Mouse (Mus musculus) kidney, adult 2 months (tissue): ENCODE results near the gene Gm27021. TPM values are rescaled to one million over a fixed set of nuclear protein-coding genes. Genes with fewer than 3 reads are reported as not detected.

Experiments
- DNase-seq: peaks from one replicate; pipeline ENCODE4 v3.0.0; 2021
- H3K27ac ChIP-seq: fragments of 200-500 bp; 2 replicates; pipeline ENCODE4 v1.5.1; 2012; ENCODE audit warnings: low read depth, low read length, control low read depth, inconsistent platforms; ENCODE audit not compliant: insufficient read depth
- H3K27me3 ChIP-seq: fragments of 200-500 bp; replicated peaks from 2 replicates; pipeline ENCODE4 v1.6.1; 2012; ENCODE audit warnings: mild to moderate bottlenecking, moderate library complexity, low read length, inconsistent platforms; ENCODE audit not compliant: control insufficient read depth, insufficient read depth
- H3K36me3 ChIP-seq: fragments of 200-500 bp; 2 replicates; pipeline ENCODE4 v1.6.1; 2012; ENCODE audit warnings: mild to moderate bottlenecking, moderate library complexity, low read length, inconsistent platforms; ENCODE audit not compliant: control insufficient read depth, insufficient read depth
- H3K4me1 ChIP-seq: fragments of 200-500 bp; 2 replicates; pipeline ENCODE4 v1.6.1; 2011; ENCODE audit warnings: low read length; ENCODE audit not compliant: control insufficient read depth, insufficient read depth
- H3K4me3 ChIP-seq: fragments of 200-500 bp; 2 replicates; pipeline ENCODE4 v1.5.1; 2011; ENCODE audit warnings: mild to moderate bottlenecking, low read depth, low read length, control low read depth; ENCODE audit not compliant: insufficient read depth
- CTCF ChIP-seq: fragments of 200-500 bp; conservative IDR thresholded peaks from 2 replicates; pipeline ENCODE4 v1.5.1; 2011; ENCODE audit warnings: low read depth, mild to moderate bottlenecking, control low read depth, low read length, moderate library complexity, mixed read lengths; ENCODE audit not compliant: insufficient read depth, insufficient read length
- POLR2A ChIP-seq: fragments of 200-500 bp; IDR thresholded peaks from one replicate; pipeline ENCODE4 v1.6.1; 2011; ENCODE audit warnings: low read depth, low read length, control low read depth
- WGBS: fragments of 180-500 bp; shearing (Covaris S2); methylation state at CpG from one replicate; pipeline ENCODE4 v1.1.7; 2018; 5-methylcytosine and 5-hydroxymethylcytosine counted together
- polyA plus RNA-seq: library from polyadenylated mRNA; depleted of rRNA; stranded (reverse); fragments of >200 nt; gene quantifications from 2 replicates; pipeline ENCODE4 v1.2.3, GENCODE M21; 2012

Gene Gm27021
- polyA plus RNA-seq, 1 experiment: not detected

DNA sequence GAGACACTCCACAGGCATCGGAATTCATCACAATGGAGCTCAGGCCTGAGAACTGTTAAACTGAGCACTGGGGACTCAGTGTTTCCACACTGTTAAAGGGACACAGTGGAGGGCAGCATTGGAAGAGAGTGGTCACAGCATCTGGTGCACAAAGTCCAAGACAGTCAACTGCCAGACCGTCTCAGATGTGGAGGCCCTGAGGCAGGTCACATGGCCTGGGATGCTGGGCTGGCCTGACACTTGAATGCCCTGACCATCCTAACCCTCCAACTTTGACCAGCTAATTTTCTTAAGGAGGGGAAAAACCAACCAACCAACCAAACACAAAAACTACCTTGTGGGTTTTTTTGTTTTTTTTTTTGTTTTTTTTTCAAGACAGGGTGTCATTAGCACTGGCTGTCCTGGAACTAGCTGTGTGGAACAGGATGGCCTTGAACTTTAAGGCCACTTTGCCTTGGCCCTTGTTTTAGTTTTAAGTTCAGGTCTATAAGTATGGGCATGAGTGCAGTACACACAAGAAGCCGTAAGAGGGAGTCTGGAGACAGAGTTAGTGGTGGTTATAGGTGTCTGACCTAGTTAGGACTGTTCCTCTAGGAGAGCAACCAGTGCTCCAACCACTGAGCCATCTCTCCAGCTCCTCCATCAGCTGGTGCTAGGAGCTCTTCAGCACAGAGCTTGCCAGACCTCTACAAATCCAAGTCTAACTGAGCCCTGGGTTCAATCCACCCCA lies 2.0 kb downstream of the Gm27021 start:
- Histone ChIP-seq H3K27me3 (no peaks in the 10 kb centered on the region), H3K27ac (no peak overlapping the region), H3K4me3 (no peak overlapping the region; the same call in 1 of the 2 replicates), H3K36me3 (peaks cover 2% of the 10 kb centered on the region; the same call in 1 of the 2 replicates), H3K4me1 (peaks cover 26% of the 10 kb centered on the region)
- 62% methylated on average over 3 of the region's 3 CpGs for WGBS
- TF ChIP-seq CTCF: 0 out of 2 replicates have a peak, but pooled peaks have one; percentile 10
- no peak for TF ChIP-seq POLR2A
- peak; percentile 52 for DNase-seq

DNA sequence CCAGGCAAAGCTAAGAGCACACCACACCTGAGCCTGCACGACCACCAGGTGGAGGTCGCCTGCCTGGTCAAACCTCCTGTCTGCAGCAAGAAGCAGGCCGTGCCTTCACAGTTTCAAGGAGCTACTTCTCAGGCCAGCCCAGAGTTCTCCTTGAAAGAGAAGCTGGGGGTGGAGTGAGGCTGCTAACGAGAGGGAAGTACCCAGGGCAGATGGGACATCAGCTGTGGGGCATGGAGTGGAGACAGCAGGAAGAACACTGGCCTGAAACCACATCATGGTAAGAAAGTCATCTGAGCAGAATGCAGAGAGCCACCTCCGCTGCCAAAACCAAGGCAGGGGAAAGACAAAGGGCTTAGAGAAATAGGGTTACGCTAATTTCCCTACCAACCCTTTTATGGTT lies 3.3 kb downstream of the Gm27021 start:
- WGBS: 74% methylated on average over 6 of the region's 6 CpGs

DNA sequence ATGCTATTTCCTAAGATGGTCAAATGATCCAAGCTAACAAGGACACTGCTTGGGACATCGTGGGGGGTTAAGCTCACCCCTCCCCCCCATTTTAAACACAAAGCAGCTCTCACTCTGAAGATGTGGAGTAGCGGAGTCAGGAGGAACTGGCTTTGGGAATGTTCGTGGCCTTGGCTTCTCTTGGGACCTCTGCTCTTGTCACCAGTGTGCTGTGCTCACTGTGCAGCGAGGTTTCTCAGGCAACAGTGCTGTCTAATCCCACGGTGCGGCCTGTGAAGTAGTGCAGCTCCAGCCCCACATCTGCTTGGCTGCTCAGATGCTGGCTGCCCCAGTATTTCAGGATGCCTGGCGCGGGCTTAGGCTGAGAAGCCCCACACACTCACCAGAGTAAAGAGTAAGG lies 10.5 kb downstream of the Gm27021 start:
- TF ChIP-seq CTCF (no peak), POLR2A (no peak)

More for the DNA sequence above, 3.3 kb downstream of the Gm27021 start:
- DNase-seq: no peak
- Histone ChIP-seq H3K36me3 (no peaks in the 10 kb centered on the region), H3K4me1 (peaks cover 21% of the 10 kb centered on the region), H3K4me3 (no peak overlapping the region), H3K27ac (no peak overlapping the region), H3K27me3 (no peaks in the 10 kb centered on the region)
- TF ChIP-seq CTCF (no peak), POLR2A (no peak)

DNA sequence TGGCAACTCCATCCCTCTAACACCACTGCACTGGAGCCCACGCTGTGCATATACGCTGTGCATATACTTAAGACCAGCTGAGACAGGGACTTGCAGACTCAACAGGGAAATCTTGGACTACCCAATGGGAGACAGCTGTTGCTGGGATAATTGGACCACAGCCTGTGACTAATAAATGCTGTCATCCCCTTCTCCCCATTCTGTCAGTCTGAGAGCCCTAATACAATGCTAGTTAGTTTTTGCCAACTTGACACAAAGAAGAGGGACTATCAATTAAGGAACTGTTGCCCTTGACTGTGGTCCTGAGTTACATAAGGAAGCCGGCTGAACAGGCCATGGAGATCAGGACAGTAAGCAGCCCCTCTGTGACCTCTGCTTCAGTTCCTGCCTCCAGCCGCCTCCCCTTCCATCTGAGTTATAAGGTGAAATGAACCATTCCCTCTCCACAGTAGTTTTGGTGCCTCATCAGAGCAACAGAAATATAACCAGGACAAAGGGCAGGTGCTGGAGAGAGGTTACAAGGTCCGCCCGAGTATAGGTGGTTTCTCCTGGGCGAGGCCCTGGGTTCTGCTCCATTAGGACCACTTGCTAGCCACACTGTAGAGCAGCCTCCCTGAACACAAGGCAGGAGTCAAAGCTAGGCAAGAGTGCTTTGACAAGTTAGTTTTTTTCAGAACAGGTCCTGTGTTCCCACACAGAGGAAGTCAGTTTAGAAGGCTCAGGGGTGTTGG lies 11.4 kb downstream of the Gm27021 start:
- TF ChIP-seq CTCF (no peak), POLR2A (no peak)
- Histone ChIP-seq H3K27me3 (no peaks in the 10 kb centered on the region), H3K4me1 (no peaks in the 10 kb centered on the region), H3K36me3 (no peaks in the 10 kb centered on the region), H3K4me3 (no peak overlapping the region), H3K27ac (no peak overlapping the region)
- no peak for DNase-seq
- WGBS: 76% methylated on average over 7 of the region's 7 CpGs

More for the DNA sequence above, 10.5 kb downstream of the Gm27021 start:
- 93% methylated on average over 8 of the region's 8 CpGs for WGBS
- Histone ChIP-seq H3K36me3 (no peaks in the 10 kb centered on the region), H3K4me3 (no peak overlapping the region), H3K27ac (no peak overlapping the region), H3K27me3 (no peaks in the 10 kb centered on the region), H3K4me1 (no peaks in the 10 kb centered on the region)
- no peak for DNase-seq

DNA sequence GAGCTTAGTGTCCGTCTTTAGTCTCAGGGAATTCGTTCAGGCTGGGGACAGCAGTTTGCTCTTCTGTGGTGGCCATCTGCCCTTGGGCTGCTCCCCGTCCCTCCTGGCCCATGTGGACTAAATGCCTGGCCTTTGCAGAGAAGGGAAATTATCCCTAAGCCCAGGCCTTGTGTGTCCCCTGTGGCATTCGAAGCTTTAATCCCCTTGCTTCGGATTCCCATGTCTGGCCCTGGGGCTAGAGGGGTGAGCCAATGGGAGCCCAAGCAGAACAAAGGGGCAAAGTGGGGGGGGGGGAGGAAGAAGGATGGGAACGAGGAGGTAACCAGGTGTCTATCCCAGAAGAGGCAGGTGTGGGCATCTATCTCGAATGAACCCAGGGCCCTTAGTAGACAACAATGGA lies 20.3 kb downstream of the Gm27021 start, which contains the start of gene 1190005I06Rik:
1190005I06Rik (minus strand) TSS at position 101 of the 400 bp plus-strand sequence.
- TF ChIP-seq POLR2A (no peak), CTCF (no peak)
- WGBS: 76% methylated on average over 7 of the region's 7 CpGs
- no peaks in the 10 kb centered on the region for H3K36me3 ChIP-seq
- no peak within 1 kb of the TSS for H3K27ac ChIP-seq
- H3K4me1 ChIP-seq: no peaks in the 10 kb centered on the region
- no peaks in the 10 kb centered on the region for H3K27me3 ChIP-seq
- DNase-seq: no peak
- no peak within 1 kb of the TSS for H3K4me3 ChIP-seq

DNA sequence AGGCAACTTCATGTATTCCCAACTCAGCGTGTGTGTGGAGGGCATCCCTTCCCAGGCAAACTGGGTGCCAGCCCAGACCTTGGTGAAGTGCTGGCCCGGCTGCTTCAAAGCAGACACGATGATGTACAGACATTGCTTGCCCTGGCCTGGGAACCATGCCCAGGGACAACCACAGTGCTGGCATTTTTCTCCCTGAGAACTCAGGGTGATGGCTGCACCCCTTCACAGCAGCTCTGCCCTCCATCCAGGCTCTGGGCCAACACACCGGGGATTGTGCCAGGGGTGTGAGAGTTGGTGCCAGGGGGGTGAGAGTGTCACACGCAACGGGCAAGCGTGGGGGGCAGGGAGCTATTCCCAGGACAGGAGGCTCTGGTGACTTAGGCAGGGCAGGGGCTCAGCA lies 23.2 kb downstream of the Gm27021 start:
- peak; percentile 58 for DNase-seq
- 31% methylated on average over 7 of the region's 7 CpGs for WGBS
- no peak for TF ChIP-seq CTCF
- TF ChIP-seq POLR2A: no peak
- no peak overlapping the region for H3K4me3 ChIP-seq
- no peaks in the 10 kb centered on the region for H3K36me3 ChIP-seq
- H3K4me1 ChIP-seq: no peaks in the 10 kb centered on the region
- H3K27ac ChIP-seq: no peak overlapping the region
- no peaks in the 10 kb centered on the region for H3K27me3 ChIP-seq

DNA sequence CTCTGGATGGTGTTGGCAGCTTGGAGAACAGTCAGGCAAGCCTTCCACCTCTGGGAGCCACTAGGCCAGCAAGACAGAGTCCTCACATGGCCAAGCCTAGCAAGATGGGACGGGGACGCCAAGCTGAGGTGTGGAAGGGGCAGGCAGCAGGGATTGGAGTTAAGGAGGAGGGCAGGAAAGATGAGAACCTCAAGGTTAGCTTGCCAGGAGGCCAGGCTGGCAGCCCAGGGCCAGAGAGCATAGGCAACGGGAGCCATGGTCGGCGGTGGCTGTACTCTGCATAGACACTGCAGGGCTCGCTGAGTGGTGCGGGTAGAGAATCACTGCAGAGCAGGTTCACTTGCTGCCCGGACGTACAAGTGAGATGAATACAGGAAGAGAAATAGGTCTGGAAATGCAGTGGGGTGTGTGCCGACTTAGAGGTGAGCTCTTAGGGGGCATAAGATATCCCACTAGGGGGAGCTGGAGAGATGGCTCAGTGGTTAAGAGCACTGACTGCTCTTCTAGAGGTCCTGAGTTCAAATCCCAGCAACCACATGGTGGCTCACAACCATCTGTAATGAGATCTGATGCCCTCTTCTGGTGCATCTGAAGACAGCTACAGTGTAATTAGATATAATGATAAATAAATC lies 25.7 kb downstream of the Gm27021 start:
- TF ChIP-seq CTCF (no peak), POLR2A (no peak)
- H3K27me3 ChIP-seq: no peaks in the 10 kb centered on the region
- WGBS: 82% methylated on average over 10 of the region's 10 CpGs

More for the DNA sequence above, 25.7 kb downstream of the Gm27021 start:
- Histone ChIP-seq H3K27ac (no peak overlapping the region), H3K36me3 (no peaks in the 10 kb centered on the region), H3K4me3 (no peak overlapping the region), H3K4me1 (no peaks in the 10 kb centered on the region)
- no peak for DNase-seq
